Mouse (Mus musculus) forebrain, embryonic 13.5 days (tissue): ENCODE results near the gene Myzap. TPM values are rescaled to one million over a fixed set of nuclear protein-coding genes. Genes with fewer than 3 reads are reported as not detected.
"Not testable (repeated sequence)": the region's sequence is repeated elsewhere in the genome, so short reads cannot be mapped to it uniquely, and the experiment has no call there.

ENCODE experiments used
- ATAC-seq: fragments of 200-750 bp; cut with Nextera tagmentation; 2 replicates; pipeline ENCODE4 v1.8.0; 2017
- H3K27ac ChIP-seq: fragments of 300-500 bp; sonication (generic); 2 replicates; pipeline ENCODE4 v1.5.1; 2015; ENCODE audit warnings: inconsistent platforms, mild to moderate bottlenecking, moderate library complexity
- H3K27me3 ChIP-seq: fragments of 300-500 bp; sonication (generic); 2 replicates; pipeline ENCODE4 v1.6.1; 2015; ENCODE audit warnings: mild to moderate bottlenecking, inconsistent platforms
- H3K36me3 ChIP-seq: fragments of 300-500 bp; sonication (generic); 2 replicates; pipeline ENCODE4 v1.6.1; 2015; ENCODE audit warnings: mild to moderate bottlenecking, inconsistent platforms; ENCODE audit not compliant: poor library complexity, severe bottlenecking
- H3K4me1 ChIP-seq: fragments of 300-500 bp; sonication (generic); 2 replicates; pipeline ENCODE4 v1.6.1; 2015; ENCODE audit warnings: inconsistent platforms
- H3K4me2 ChIP-seq: fragments of 300-500 bp; sonication (generic); 2 replicates; pipeline ENCODE4 v1.6.1; 2015; ENCODE audit warnings: inconsistent platforms, mild to moderate bottlenecking, moderate library complexity
- H3K4me3 ChIP-seq: fragments of 300-500 bp; sonication (generic); 2 replicates; pipeline ENCODE4 v1.5.1; 2015; ENCODE audit warnings: mild to moderate bottlenecking, inconsistent platforms
- H3K9ac ChIP-seq: fragments of 300-500 bp; sonication (generic); 2 replicates; pipeline ENCODE4 v1.6.1; 2015; ENCODE audit warnings: mild to moderate bottlenecking, inconsistent platforms
- H3K9me3 ChIP-seq: fragments of 300-500 bp; sonication (generic); replicated peaks from 2 replicates; pipeline ENCODE4 v1.6.1; 2016; ENCODE audit warnings: inconsistent platforms
- WGBS: fragments of 180-500 bp; shearing (Covaris S2); methylation state at CpG from one replicate; pipeline ENCODE4 v1.1.7; 2015; 5-methylcytosine and 5-hydroxymethylcytosine counted together
- polyA plus RNA-seq: library from polyadenylated mRNA; unstranded; fragments of >200 nt; fragmentation: Nextera tagmentation; extraction: Ambion mirVana; gene quantifications from 2 replicates; pipeline ENCODE4 v1.2.1, GENCODE M21; 2015

Gene Myzap
- polyA plus RNA-seq, 1 experiment from 2014 or later, result 2.4 TPM

- no peak overlapping the region for H3K4me2 ChIP-seq
- no peak overlapping the region for H3K9ac ChIP-seq
- 90% methylated on average over 15 of the region's 15 CpGs for WGBS
- no peak overlapping the region for H3K4me3 ChIP-seq
- H3K36me3 ChIP-seq, result no peaks in the 10 kb centered on the region
- H3K27ac ChIP-seq, result no peak overlapping the region
- no peaks in the 10 kb centered on the region for H3K9me3 ChIP-seq
- no peaks in the 10 kb centered on the region for H3K4me1 ChIP-seq
- no peak for ATAC-seq
- 0 out of 2 replicates have a peak, but pooled peaks cover 4% of the 10 kb centered on the region for H3K27me3 ChIP-seq
Measured at GRCm38 (mm10) chr9:71492296-71493025, 99.7 kb downstream of the Myzap start.

DNA sequence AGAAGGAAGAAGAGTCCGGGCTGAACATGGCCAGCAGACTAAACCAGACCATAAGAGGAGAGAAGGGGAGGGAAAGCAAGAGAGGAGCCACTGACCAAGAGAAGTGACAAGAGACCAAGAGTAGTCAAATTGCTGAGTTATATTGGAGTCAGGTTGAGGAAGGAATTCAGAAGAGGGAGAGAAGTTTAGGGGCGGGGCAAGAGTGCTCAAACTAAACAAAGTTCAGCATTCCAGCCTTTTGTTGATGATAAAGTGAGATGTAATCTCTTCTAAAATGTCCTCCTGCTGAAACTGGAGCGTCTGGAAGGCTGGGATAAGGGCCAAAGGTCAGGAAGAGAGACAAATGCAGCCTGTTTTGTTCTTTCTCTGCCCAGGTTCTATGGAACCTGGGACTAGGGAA is 102.1 kb downstream of the Myzap start:
- Histone ChIP-seq H3K27ac (no peak overlapping the region), H3K4me3 (no peak overlapping the region), H3K4me2 (no peak overlapping the region), H3K4me1 (0 out of 2 replicates have a peak, but pooled peaks cover 3% of the 10 kb centered on the region), H3K9me3 (no peaks in the 10 kb centered on the region), H3K27me3 (0 out of 2 replicates have a peak, but pooled peaks cover 6% of the 10 kb centered on the region), H3K9ac (no peak overlapping the region), H3K36me3 (no peaks in the 10 kb centered on the region)
- 52% methylated on average over 3 of the region's 3 CpGs for WGBS
- ATAC-seq, result no peak

- WGBS, result 40% methylated on average over 7 of the region's 7 CpGs
- Histone ChIP-seq H3K27ac (no peak overlapping the region), H3K9me3 (no peaks in the 10 kb centered on the region), H3K4me3 (peak overlapping the region; percentile 95), H3K27me3 (0 out of 2 replicates have a peak, but pooled peaks cover 6% of the 10 kb centered on the region), H3K9ac (peak overlapping the region; percentile 99), H3K4me1 (peaks cover 14% of the 10 kb centered on the region), H3K4me2 (peak overlapping the region; percentile 65), H3K36me3 (peaks cover 24% of the 10 kb centered on the region)
- peak; percentile 42 for ATAC-seq
Measured at GRCm38 (mm10) chr9:71486127-71486526, 106.0 kb downstream of the Myzap start.

- peak; percentile 99 for ATAC-seq
- H3K4me1 ChIP-seq, result peaks cover 14% of the 10 kb centered on the region
- WGBS, result under 1% methylated on average over 62 of the region's 70 CpGs
- 0 out of 2 replicates have a peak, but pooled peaks cover 6% of the 10 kb centered on the region for H3K27me3 ChIP-seq
- H3K9me3 ChIP-seq, result no peaks in the 10 kb centered on the region
- H3K9ac ChIP-seq, result peak within 1 kb of the TSS; percentile 99
- peak within 1 kb of the TSS; percentile 95 for H3K4me3 ChIP-seq
- H3K27ac ChIP-seq, result peak within 1 kb of the TSS; percentile 88
- H3K4me2 ChIP-seq, result peak within 1 kb of the TSS; percentile 65
- peaks cover 30% of the 10 kb centered on the region for H3K36me3 ChIP-seq
Measured at GRCm38 (mm10) chr9:71485475-71486094, 106.6 kb downstream of the Myzap start, which contains the start of gene Polr2m. Polr2m (minus strand) TSS chr9:71485935.

- no peaks in the 10 kb centered on the region for H3K9me3 ChIP-seq
- peaks cover 14% of the 10 kb centered on the region for H3K4me1 ChIP-seq
- no peak for ATAC-seq
- peak overlapping the region; percentile 88 for H3K27ac ChIP-seq
- H3K27me3 ChIP-seq, result 0 out of 2 replicates have a peak, but pooled peaks cover 6% of the 10 kb centered on the region
- H3K4me3 ChIP-seq, result peak overlapping the region; percentile 95
- H3K36me3 ChIP-seq, result peaks cover 36% of the 10 kb centered on the region
- 1% methylated on average over 14 of the region's 14 CpGs for WGBS
- H3K9ac ChIP-seq, result peak overlapping the region; percentile 99
- peak overlapping the region; percentile 65 for H3K4me2 ChIP-seq
Measured at GRCm38 (mm10) chr9:71484871-71485474, 107.2 kb downstream of the Myzap start.

GRCm38 (mm10) chr9:71483872-71484271 is 108.3 kb downstream of the Myzap start:
- not testable (repeated sequence) for H3K27me3 ChIP-seq, H3K9me3 ChIP-seq, ATAC-seq, H3K9ac ChIP-seq, H3K27ac ChIP-seq
- peaks cover 47% of the 10 kb centered on the region for H3K36me3 ChIP-seq
- peaks cover 14% of the 10 kb centered on the region for H3K4me1 ChIP-seq
- peak overlapping the region; percentile 65 for H3K4me2 ChIP-seq
- WGBS, result 93% methylated on average over 7 of the region's 7 CpGs
- peak overlapping the region; percentile 95 for H3K4me3 ChIP-seq

DNA sequence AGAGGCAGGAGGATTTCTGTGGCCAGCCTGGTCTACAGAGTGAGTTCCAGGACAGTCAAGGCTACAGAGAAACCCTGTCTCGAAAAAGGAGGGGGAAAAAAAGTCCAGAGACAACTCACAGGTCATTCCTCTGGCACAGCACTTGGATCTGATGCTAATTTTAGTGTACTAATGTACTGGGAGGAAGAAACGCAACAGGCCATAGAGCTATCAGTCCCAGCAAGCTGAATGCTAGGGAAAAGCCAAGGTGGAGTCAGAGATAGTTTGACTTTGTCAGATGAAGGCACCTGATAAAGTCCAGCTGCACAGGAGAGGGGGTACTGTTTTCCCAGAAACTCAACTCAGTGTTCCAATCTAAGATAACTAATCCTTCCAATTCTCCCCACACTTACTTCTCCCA is 111.9 kb downstream of the Myzap start:
- Histone ChIP-seq H3K36me3 (peaks cover 80% of the 10 kb centered on the region), H3K4me3 (no peak overlapping the region), H3K4me1 (peaks cover 11% of the 10 kb centered on the region), H3K4me2 (no peak overlapping the region), H3K9ac (no peak overlapping the region), H3K9me3 (no peaks in the 10 kb centered on the region), H3K27ac (no peak overlapping the region), H3K27me3 (no peaks in the 10 kb centered on the region)
- ATAC-seq, result no peak
- 97% methylated on average over 2 of the region's 2 CpGs for WGBS

GRCm38 (mm10) chr9:71479413-71479812 is 112.7 kb downstream of the Myzap start:
- Histone ChIP-seq H3K9ac (no peak overlapping the region), H3K27me3 (no peaks in the 10 kb centered on the region), H3K9me3 (no peaks in the 10 kb centered on the region), H3K4me1 (peaks cover 6% of the 10 kb centered on the region), H3K36me3 (peaks cover 88% of the 10 kb centered on the region), H3K4me3 (no peak overlapping the region), H3K27ac (no peak overlapping the region), H3K4me2 (no peak overlapping the region)
- WGBS, result 93% methylated on average over 9 of the region's 9 CpGs
- ATAC-seq, result no peak

- 96% methylated on average over 7 of the region's 7 CpGs for WGBS
- no peak overlapping the region for H3K27ac ChIP-seq
- H3K27me3 ChIP-seq, result no peaks in the 10 kb centered on the region
- H3K36me3 ChIP-seq, result peaks cover 92% of the 10 kb centered on the region
- no peak overlapping the region for H3K9ac ChIP-seq
- no peak overlapping the region for H3K4me2 ChIP-seq
- H3K4me3 ChIP-seq, result no peak overlapping the region
- no peak for ATAC-seq
- H3K4me1 ChIP-seq, result no peaks in the 10 kb centered on the region
- H3K9me3 ChIP-seq, result no peaks in the 10 kb centered on the region
Measured at GRCm38 (mm10) chr9:71478596-71478995, 113.6 kb downstream of the Myzap start.

GRCm38 (mm10) chr9:71476601-71477000 is 115.6 kb downstream of the Myzap start:
- Histone ChIP-seq H3K4me1 (no peaks in the 10 kb centered on the region), H3K27ac (no peak overlapping the region), H3K36me3 (peaks cover 77% of the 10 kb centered on the region), H3K9me3 (no peaks in the 10 kb centered on the region), H3K4me3 (no peak overlapping the region), H3K4me2 (no peak overlapping the region), H3K27me3 (no peaks in the 10 kb centered on the region), H3K9ac (no peak overlapping the region)
- WGBS, result 96% methylated on average over 3 of the region's 3 CpGs
- no peak for ATAC-seq

DNA sequence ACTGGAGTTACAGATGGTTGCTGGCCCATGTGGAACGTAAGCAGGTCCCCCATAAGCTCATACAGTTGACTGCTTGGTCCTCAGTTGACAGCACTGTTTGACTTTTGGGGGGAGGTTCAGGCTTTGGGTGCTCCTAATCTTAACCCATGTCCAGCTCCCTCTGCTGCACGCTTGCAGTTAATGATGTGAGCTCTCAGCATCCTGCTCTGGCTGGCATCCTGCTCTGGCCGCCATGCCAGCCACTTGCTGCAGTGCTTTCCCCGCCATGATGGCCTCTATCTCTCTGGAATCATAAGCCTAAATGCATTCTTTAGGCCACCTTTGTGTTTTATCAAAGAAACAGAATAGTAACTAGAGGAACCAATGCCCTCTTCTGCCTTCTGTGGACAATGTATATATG is 116.6 kb downstream of the Myzap start:
- no peak overlapping the region for H3K27ac ChIP-seq
- H3K9ac ChIP-seq, result no peak overlapping the region
- H3K36me3 ChIP-seq, result peaks cover 66% of the 10 kb centered on the region
- no peaks in the 10 kb centered on the region for H3K9me3 ChIP-seq
- ATAC-seq, result no peak
- no peak overlapping the region for H3K4me3 ChIP-seq
- no peaks in the 10 kb centered on the region for H3K27me3 ChIP-seq
- no peaks in the 10 kb centered on the region for H3K4me1 ChIP-seq
- H3K4me2 ChIP-seq, result no peak overlapping the region
- WGBS, result 92% methylated on average over 4 of the region's 4 CpGs

DNA sequence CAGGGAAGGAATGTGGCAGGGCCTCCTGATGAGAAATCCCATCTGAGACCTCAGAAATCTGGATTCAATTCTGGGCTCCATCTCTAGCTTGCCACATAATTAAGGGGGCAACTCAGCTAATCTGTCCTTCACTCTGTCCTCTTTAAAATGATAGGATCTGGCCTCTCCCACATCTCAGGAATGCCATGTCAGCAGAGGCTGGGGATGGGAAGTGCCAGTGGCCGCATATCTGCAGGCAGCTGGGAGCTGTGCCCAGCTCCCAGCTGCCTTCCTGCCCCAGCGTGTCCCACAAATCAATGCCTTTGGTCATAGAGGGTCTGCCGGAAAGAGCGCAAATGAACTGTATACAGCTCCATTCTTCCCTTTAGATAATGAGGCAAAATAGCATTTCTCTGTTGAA is 124.7 kb downstream of the Myzap start:
- Histone ChIP-seq H3K9me3 (no peaks in the 10 kb centered on the region), H3K4me3 (no peak overlapping the region), H3K4me1 (no peaks in the 10 kb centered on the region), H3K4me2 (no peak overlapping the region), H3K27ac (no peak overlapping the region), H3K9ac (no peak overlapping the region), H3K27me3 (no peaks in the 10 kb centered on the region), H3K36me3 (no peaks in the 10 kb centered on the region)
- WGBS, result 79% methylated on average over 4 of the region's 4 CpGs
- no peak for ATAC-seq
